Mouse (Mus musculus) right cerebral cortex, postnatal 10 days (tissue): ENCODE data around the gene Dlx4.

Experiments
- DNase-seq, 2 experiments: peaks; one replicate each; pipeline ENCODE4 v3.0.0; 2021; ENCODE audit warnings: low spot score in 2 of 2

Dlx4 gene

DNA sequence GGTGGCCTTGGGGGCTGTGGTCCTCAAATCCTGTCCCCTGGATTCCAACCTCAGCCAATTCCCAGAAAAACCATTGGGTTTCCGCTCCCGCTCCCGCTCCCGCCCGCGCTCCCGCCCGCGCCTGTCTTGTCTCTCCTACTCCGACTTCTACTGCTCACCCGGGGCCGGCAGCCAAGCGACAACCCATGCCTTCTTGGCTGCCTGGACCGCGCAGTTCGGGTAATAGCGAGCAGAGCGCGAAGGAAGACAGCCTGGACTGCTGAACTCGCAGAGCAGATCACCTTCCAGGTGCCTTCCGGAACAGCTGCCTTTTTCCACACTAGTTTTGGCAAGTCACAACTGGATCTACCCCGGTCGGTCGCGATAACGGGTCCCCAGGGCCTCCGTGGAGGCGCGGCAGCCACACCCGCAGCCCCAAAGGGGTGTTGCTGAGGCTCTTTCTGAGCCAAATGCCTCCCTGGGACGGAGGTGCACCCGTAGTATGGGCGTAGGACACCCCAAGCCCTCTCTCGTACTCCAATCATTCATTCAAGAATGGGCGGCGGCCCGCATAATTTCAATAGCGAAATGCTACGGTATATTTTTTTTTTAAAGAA is 3.0 kb downstream of the Dlx4 start:
- DNase-seq = peak in 1 of 2 experiments; percentile 42

DNA sequence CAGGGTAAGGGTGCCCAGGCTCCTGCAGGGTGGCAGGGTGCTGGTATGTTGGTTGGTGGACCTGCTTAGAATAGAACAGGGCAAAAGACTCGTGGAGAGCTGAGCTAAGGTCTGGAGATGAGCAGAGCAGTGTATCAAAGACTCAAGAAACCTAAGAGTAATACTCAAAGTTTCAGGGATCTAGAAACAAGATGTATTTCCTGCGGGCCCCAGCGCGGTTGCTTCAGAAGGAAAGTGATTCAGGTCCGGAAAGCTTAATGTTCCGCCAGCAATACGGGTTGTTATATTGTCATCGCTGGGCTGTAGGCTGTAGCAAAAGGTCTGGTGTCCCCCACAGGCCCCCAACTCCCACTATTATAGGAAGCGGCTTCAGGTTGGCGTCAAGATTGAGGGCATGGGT is 3.8 kb downstream of the Dlx4 start:
- DNase-seq = no peak

DNA sequence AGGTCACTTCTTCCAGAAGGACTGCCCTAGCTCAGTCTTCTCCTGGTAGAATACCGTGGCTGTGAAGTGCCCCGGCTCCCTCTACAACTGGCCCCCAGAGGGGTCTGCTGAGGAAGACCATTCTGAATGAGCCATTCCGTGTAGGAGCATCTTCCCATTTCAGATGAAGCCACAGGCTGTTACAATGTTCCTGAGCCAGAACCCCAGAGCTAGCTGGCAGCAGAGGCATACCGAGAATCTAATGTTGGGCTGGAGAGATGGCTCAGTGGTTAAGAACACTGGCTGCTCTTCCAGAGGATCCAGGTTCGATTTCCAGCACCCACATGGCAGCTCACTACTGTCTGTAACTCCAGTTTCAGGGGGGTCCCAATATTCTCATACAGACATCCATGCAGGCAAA is 6.2 kb downstream of the Dlx4 start:
- no peak for DNase-seq

DNA sequence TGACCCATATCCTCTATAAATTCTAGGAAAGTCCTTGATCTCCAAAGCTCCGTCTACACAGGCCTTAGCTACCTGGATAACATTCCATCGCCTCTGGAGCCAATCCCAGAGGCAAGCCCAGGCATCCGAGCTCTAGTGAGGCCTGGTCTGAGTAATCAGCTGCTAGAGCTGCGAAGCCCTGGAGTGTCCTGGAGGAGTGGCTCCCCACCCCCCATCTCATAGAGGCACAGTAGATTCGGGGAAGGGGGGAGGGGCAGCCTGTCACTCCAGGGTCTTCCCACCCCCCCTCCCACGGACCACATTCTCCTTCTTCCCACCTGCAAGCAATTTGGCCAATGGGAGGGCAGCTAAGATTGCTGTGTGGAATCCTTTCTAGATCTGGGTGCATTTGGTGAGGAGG is 8.8 kb downstream of the Dlx4 start:
- DNase-seq = no peak

DNA sequence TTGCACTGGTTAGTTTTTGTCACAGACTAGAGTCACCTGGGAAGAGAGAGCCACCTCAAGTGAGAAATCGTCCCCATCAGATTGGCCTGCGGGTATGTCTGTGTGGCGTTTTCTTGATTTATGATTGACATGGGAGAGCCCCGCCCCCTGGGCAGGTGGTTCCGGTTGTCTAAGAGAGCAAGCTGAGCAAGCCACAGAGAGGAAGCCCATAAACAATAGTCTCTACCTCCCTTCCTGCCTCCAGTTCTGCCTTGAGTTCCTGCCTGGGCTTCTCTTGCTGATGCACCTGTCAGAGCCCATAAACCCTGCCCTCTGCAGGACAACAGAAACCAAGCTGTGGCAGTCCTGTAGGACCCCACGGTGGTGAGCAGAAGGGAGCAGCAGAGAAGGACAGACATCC is 12.7 kb downstream of the Dlx4 start:
- DNase-seq = no peak

DNA sequence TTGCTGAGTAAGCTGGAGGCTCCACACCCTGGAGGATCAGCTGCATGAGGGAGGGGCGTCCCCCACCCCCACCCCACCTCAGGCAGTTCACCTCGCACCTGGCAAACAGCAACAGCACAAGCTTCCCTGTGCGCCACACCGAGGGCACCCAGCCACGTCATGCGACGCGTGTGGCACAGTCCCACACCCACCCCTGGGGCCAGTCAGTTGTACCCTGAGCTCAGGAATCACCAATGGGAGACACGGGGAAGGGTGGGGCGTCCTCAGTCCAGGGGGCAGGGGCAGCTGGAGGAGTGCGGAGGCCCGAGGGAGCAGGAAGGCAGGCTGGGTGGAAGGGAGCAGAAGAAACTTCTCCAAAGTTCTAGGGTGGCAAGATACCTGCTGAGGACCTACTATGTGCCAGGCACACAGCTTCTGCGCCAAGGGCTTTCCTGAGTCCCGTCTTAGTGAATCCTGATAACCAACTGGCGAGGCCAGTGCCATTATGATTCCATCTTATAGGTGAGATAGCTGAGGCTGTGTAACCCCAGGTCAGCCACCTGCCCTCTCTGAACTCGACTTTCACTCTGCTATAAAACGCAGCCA is 15.3 kb downstream of the Dlx4 start:
- DNase-seq = no peak

DNA sequence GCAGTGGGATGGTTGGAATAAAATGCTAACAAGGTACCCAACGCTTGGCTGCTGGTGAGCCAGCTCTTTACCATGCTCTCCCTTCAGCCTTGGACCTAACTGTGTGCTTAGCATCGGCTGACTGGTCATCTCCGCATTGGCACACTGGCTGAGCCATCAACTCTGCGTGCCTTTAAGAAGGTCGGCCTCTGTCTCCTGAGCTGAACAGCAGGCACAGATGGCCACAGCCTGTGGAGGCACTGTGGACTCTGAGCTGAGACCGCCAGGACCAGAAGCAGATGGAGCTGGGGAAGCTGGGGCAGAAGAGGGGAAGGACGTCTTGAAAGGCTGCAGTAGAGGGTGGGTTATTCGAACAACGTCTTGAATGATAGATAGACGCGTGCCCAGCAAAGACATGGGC is 17.7 kb downstream of the Dlx4 start:
- DNase-seq = no peak

DNA sequence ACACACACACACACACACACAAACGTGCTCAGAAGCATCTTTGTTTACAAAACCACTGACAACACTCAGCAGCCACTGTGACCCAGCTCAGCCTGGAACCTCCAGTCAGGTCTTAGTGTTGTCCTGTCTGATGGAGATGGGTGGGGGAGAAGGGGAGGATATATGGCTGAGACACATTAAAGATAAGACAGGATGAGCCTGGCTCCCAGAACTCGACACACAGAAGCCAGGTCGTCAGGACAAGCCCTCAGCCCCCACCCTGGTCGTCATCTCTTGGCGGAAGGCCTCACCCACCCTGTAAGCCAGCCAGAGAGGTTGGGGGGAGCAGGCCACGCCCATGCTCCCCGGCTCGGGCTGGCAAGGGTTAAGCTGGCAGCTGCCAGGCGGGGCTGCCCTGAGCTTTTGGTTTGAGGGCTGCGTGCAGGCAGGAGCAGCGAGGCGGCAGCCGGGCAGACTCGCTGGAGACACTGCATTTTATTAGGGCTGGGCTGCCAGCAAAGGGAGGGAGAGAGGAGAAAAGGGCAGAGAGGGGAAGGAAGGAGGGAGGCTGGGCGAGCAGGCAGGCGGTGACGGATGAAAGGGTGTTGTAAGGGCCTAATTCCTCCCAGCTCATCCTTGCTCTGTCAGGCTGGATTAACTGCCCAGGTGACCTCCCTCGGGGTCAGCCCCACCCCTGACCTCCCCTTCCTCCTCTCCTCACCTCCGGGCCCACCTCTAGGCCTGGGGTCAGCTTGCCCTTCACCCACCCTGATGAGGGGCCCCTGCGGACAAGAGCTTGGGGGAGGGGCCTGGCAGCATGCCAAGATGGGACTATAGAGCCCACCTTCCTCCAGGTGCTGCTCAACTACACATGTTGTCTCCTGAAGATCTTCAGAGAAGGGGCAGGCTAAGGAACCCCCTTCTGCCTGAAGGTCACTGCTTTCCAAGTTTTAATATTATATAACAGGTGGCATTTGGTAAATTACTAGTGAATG is 19.5 kb downstream of the Dlx4 start:
- DNase-seq = no peak

DNA sequence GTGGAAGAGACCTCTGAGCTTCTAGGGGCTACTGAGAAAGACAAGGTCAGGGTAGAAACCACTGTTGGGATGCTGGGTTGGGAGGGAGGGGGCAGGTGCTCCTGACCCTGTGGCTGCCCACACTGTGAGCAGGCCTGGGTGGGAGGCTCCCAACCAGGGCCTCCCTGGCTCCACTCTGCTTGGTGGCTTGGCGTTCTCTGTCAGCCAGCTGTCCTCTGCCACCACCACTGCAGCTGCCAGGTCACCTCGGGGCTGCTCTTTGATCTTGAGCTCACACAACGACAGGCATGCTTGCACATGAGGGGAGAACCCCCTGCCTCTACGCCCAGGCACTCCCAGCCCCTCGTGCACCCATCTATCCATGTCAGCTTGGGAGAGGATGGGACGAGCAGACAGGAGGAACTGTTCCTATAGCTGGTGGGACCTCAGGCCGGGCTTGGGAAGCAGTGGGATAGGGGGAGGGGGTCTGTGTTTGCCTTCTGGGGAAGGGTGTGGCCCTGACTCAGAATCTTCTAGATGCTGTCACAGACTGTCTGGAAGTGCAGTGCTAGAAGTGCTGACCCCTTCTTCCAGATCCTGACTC is 20.6 kb downstream of the Dlx4 start:
- no peak for DNase-seq

DNA sequence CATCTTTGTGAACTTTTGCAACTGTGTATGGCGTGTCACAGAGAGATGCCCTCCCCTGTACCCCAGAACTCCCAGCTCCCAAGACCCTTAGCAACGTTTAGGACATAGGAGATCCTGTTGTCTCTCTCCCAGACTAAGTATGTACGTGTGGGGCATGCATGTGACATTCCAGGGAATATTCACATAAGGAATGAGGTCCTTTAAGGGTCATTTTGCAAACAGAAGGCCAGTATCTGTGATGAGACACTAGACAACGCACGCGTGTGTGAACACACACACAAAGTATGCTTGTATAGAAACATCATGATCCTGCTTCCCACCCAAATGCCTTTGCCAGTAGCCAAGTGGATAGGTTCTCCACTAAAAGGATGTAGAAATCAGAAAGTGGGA is 24.0 kb downstream of the Dlx4 start:
- no peak for DNase-seq

DNA sequence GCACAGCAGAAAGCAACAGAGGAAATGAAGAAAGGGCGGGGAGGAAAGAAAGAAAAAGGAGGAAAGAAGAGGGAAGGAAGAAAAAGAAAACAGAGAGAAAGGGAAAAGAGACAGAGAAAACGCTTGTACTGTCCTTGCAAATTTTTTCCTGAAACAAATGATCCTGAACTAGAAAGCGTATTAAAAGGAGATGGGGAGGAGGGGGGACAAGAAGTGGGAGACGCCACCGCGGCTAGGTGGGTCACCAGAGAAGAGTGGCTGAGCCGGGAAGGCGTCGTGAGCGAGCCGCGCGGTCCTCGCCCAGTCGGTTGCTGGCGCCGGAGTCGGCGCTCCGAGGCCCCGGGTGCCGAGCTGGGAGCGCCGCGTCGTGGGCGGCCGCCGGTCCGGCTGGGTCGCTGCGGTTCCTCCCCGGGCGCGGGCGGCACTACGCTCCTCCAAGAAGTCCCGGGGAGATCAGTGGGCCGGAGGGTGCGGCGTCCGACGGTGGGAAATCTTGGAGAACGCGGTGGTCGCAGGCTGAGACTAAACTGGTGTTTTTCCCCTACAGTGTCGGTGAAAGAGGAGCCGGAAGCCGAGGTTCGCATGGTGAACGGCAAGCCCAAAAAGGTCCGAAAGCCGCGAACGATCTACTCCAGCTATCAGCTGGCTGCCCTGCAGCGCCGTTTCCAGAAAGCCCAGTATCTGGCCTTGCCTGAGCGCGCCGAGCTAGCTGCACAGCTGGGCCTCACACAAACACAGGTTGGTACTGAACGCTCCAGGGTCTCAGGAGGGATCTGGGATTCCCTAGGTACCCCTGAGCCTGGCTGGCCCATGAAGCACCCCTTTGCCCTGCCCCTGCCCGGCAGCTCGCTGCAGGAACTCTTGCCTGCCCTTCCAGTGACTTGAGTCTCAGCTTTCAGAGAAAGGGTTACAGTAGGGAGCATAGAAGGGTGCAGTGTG is 24.6 kb downstream of the Dlx4 start:
- DNase-seq = no peak

DNA sequence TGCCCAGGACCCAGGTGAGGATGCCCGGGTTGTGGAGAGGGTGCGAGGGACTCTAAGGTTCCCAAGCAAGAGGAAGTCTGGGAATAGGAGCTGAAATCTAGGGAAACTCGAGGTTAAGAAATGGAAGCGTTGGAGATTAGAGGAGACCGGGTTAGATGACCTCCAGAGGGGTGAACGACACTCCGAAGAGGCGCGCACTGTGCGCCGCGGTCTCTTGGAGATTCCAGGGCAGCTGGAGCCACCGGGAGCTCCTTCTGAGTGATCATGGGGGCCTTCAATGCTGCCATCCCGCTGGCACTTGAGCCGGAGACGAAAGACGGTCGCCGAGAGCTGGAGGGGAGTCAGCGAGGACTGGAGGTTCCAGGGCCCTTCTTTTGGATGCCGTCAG is 25.4 kb downstream of the Dlx4 start:
- DNase-seq = no peak

DNA sequence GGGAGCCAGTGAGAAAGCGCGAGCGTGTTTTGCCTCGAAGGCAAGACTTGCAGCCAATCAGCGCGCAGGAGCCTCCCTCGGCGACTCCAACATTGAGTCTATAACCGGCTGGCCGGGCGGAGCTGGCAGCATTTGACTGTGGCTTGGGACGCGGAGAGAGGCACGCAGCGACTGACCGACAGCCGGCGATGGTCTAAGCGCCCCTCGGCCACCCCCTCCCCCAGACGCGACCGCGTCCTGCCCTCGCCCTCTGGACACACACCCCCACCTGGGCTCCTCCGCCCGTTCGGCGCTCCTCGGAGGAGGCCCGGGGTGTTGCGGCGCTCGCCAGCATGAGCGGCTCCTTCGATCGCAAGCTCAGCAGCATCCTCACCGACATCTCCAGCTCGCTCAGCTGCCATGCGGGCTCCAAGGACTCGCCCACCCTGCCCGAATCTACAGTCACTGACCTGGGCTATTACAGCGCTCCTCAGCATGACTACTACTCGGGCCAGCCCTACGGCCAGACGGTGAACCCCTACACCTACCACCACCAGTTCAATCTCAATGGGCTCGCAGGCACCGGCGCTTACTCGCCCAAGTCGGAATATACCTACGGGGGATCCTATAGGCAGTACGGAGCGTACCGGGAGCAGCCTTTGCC is 26.0 kb downstream of the Dlx4 start, which contains the start of gene Dlx3:
Gene Dlx3 (plus strand): TSS at position 130 of the 643 bp plus-strand sequence.
- peak in 1 of 2 experiments; percentile 47 for DNase-seq

DNA sequence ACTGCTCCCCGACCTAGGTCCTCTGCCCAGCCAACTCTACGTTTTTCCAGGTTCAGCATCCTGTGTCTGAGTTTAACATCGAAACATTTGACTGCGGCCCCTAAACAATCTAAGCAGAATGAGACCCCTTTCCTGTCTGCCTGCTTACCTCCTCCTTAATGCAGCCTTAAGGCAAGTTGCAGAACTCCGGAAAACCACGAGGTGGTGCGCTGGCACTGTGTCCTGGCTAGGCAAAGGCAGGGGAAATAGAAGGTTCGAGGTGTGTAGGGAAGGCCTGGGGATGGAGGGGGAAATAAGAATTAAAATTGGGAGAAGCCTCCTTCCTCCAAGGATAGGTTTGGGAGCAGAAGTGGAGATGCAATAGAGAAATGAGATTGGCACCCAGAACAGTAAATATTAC is 27.6 kb downstream of the Dlx4 start:
- DNase-seq = peak; percentile 76 to 87

DNA sequence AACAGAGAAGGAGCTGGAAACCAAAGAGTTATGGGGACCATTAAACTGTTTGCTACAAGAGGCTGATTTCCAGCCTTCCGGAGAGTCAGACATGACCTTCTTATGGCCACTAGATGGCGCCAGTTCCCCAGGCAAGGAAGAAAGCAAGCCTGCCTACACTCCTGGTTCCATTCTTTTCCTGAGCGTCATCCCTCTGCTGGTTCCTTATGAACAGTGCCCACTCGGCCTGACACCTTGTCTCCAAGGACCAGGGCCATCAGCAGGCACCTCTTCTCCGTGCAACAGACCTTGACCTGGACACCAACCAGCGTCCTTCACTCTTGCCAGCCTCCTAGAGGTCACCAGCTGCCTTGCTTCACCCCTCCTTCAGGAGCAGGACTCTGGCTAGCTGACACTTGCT is 29.0 kb downstream of the Dlx4 start:
- peak; percentile 80 to 83 for DNase-seq

DNA sequence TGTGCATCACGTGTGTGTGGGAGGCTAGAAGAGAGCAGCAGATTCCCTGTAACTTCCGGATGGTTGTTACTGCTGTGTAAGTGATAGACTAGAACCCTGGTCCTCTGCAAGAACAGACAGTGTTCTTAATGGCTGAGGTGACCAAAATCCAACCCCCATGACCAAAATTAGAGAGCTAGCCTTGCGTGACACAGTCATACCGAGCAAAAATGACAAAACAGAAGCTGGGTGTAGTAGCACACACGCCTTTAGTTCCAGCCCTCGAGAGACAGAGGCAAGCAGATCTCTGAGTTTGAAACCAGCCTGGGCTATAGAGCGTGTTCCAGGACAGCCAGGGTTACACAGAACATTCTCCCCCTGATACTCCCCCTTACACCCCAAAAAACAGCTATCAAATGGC is 36.0 kb downstream of the Dlx4 start:
- DNase-seq = no peak

DNA sequence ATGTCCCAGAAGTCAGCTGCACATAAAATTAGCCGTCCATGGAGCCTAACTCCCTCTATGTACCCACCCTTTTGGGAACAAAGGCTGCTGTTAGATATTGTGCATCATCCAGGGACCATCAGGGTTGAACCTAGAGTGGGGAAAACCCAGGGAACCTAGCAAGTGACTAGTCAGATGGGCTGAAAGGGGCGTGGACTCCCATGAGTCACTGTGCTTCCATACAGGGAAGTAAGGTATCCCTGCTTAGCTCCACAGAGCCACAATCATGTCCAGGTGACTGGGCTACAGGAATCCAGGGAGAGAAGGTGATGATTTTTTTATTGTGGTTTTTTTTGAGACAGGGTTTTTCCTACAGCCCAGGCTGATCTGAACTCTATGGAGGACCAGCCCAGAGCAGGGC is 37.1 kb downstream of the Dlx4 start:
- DNase-seq = no peak

DNA sequence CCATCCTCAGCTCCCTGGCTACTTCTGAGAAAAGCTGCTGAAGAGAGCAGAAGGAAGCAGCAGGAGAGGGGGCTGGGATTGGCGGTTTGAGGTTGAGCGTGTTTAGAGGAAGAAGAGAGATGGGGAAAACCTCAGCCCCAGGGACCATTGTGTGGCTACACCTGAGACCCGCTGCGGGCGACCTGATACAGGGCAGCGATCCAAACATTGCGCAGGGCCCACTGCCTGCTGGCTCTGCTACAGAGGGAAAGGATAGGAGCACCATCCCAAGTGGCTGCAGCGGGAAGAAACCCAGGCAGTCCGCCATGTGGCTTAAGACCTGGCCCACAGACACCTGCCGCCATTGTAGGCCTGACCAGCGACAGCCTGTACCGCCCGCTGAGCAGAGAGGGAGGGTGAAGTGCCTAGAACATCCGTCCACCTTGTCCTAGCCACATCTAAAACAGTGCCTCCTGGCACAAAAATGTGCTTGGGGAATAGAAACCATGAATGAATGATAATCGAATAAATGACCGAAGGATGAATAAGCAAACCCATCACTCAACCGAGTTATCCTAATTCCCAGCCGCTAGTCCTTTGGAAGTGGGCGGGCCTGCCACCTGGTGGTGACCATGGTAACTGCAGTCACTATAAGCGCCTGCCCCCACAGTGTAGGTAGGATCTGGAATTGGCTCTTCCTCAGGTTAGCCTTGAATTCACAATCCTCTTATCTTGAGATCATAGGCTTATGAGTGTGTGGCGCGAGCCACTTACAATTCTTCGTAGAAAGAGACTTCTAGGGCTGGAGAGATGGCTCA is 39.4 kb downstream of the Dlx4 start:
- DNase-seq = peak; percentile 78 to 83

DNA sequence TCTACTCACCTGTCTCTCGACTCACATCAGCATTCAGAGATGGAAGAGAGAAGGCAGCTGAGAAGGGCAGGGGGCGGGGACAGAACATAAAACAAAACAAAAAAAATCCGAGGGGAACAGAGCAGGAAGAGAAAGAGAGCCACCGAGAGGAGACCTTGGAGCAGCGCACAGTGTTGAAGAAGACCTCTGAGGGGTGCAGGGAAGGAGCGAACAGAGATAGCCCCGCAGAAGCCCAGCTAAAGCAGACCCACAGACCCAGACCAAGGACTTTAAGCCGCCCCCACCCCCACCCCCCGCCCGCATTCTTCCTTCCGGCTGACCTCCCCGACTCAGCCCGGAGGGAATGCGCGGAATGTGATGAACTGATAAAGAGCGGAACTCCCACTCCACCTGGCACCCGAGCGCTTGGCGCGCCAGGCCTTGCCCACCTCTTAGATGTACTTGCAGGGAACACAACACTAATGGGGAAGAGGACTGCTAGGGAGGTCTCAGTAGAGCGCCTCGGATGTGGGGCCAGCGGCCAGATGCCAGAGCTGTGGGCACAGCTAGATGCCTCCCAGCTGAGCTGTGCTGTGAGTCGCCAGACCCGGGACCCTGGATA is 40.7 kb downstream of the Dlx4 start:
- no peak for DNase-seq

DNA sequence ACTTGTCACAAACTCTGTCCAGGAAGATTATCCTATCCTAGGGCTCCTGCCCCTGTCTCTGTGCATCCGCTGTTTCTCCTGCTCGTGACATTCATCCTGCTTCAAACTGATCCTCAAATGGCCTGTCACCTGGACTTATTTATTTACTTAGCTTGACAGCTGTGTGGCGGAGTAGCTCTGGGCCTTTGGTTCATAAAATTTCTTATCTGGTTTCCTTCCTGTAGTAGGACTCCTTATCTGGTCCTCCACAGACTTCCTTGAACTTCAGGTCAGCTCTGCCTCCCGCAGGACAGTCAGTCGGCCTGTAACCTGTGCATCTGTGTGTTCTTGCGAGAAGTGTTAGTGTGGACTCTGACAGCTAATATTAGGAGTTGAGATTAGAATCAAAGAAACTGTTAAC is 41.8 kb downstream of the Dlx4 start:
- no peak for DNase-seq
